Mouse (Mus musculus) c-Kit-negative CD71-positive TER-119-positive erythroid progenitor cells, embryonic 14.5 days (primary cell): Measurements from ENCODE around the gene Fndc4.

Source experiments
- DNase-seq: peaks from one replicate; pipeline ENCODE4 v3.0.0-alpha.2; 2013; ENCODE audit warnings: low read depth, low spot score

Fndc4 gene

GRCm38 (mm10) chr5:31295606-31296141 is at the start of gene Fndc4:
Gene Fndc4 (minus strand): TSS chr5:31296080.
- DNase-seq: no peak

- DNase-seq: peak; percentile 30
These were observed 32.4 kb upstream of the Fndc4 start for GRCm38 (mm10) chr5:31328255-31328654.

- DNase-seq: no peak
These were observed 31.0 kb upstream of the Fndc4 start for GRCm38 (mm10) chr5:31326850-31327249.

GRCm38 (mm10) chr5:31324085-31324484 is 28.2 kb upstream of the Fndc4 start:
- DNase-seq: no peak

- no peak for DNase-seq
These were observed 26.9 kb upstream of the Fndc4 start for GRCm38 (mm10) chr5:31322776-31323175.

GRCm38 (mm10) chr5:31312806-31313205 is 16.9 kb upstream of the Fndc4 start:
- DNase-seq: no peak

- DNase-seq: no peak
These were observed 7.2 kb upstream of the Fndc4 start for GRCm38 (mm10) chr5:31303093-31303492.

GRCm38 (mm10) chr5:31301866-31302265 is 6.0 kb upstream of the Fndc4 start:
- DNase-seq: no peak

- DNase-seq: no peak
These were observed 2.6 kb upstream of the Fndc4 start for GRCm38 (mm10) chr5:31298486-31298885.

- no peak for DNase-seq
These were observed 2.1 kb upstream of the Fndc4 start for GRCm38 (mm10) chr5:31297981-31298380.

- no peak for DNase-seq
These were observed 1.3 kb upstream of the Fndc4 start, which contains the start of gene Gckr for GRCm38 (mm10) chr5:31297047-31297757. Gene Gckr (plus strand): TSS chr5:31297443.

GRCm38 (mm10) chr5:31294964-31295605 is 795 bp downstream of the Fndc4 start:
- DNase-seq: no peak

- DNase-seq: no peak
These were observed 4.6 kb downstream of the Fndc4 start for GRCm38 (mm10) chr5:31291361-31291688.

GRCm38 (mm10) chr5:31290521-31291360 is 5.1 kb downstream of the Fndc4 start, which contains the start of gene Ift172:
Gene Ift172 (minus strand): TSS chr5:31291116.
- peak; percentile 94 for DNase-seq

GRCm38 (mm10) chr5:31289626-31290230 is 6.2 kb downstream of the Fndc4 start:
- DNase-seq: no peak

GRCm38 (mm10) chr5:31288655-31289054 is 7.2 kb downstream of the Fndc4 start:
- no peak for DNase-seq

- no peak for DNase-seq
These were observed 7.7 kb downstream of the Fndc4 start for GRCm38 (mm10) chr5:31288225-31288624.

GRCm38 (mm10) chr5:31279245-31279988 is 16.5 kb downstream of the Fndc4 start:
- DNase-seq: no peak

GRCm38 (mm10) chr5:31273018-31273417 is 22.9 kb downstream of the Fndc4 start:
- DNase-seq: no peak

GRCm38 (mm10) chr5:31267686-31268085 is 28.2 kb downstream of the Fndc4 start:
- no peak for DNase-seq

GRCm38 (mm10) chr5:31266101-31266500 is 29.8 kb downstream of the Fndc4 start:
- no peak for DNase-seq
